Mouse (Mus musculus) MEL (cell line): ENCODE measurements around the gene Tyk2. TPM values are rescaled to one million over a fixed set of nuclear protein-coding genes. Genes with fewer than 3 reads are reported as not detected.

ENCODE experiments used
- DNase-seq: peaks from one replicate; pipeline ENCODE4 v3.0.0; 2011; ENCODE audit warnings: low read depth, low spot score
- H3K27ac ChIP-seq: 2 replicates; pipeline ENCODE4 v1.5.1; 2012; ENCODE audit warnings: low read depth, mild to moderate bottlenecking, control low read depth, low read length, moderate library complexity; ENCODE audit not compliant: control insufficient read depth
- H3K27me3 ChIP-seq, 2 experiments: fragments of 150-350 bp in 1 of 2; sonication (generic) in 1 of 2; 2 replicates each; pipeline ENCODE4 v1.6.1; 2012; ENCODE audit warnings: low read length in 2 of 2, mild to moderate bottlenecking in 2 of 2, improper control_type of control experiment in 1 of 2, moderate library complexity in 1 of 2; ENCODE audit not compliant: insufficient read depth in 2 of 2, control insufficient read depth in 1 of 2
- H3K36me3 ChIP-seq, 2 experiments: 2 replicates each; pipeline ENCODE4 v1.6.1; 2012 to 2014; ENCODE audit warnings: low read length in 2 of 2, improper control_type of control experiment in 1 of 2, inconsistent platforms in 1 of 2, mild to moderate bottlenecking in 1 of 2; ENCODE audit not compliant: insufficient read depth in 2 of 2, control insufficient read depth in 1 of 2
- H3K4me1 ChIP-seq, 2 experiments: fragments of 150-350 bp in 1 of 2; sonication (generic) in 1 of 2; 2 replicates each; pipeline ENCODE4 v1.6.1; 2012; ENCODE audit warnings: low read length in 2 of 2, improper control_type of control experiment in 1 of 2, mild to moderate bottlenecking in 1 of 2; ENCODE audit not compliant: insufficient read depth in 2 of 2, control insufficient read depth in 1 of 2
- H3K4me3 ChIP-seq, 2 experiments: fragments of 150-350 bp in 1 of 2; sonication (generic) in 1 of 2; 2 replicates each; pipeline ENCODE4 v1.5.1; 2012; ENCODE audit warnings: low read depth in 2 of 2, low read length in 2 of 2, mild to moderate bottlenecking in 2 of 2, moderate library complexity in 2 of 2, control low read depth in 1 of 2, improper control_type of control experiment in 1 of 2; ENCODE audit not compliant: control insufficient read depth in 1 of 2, insufficient read depth in 1 of 2
- H3K79me2 ChIP-seq: 2 replicates; pipeline ENCODE4 v1.6.1; 2012; ENCODE audit warnings: mild to moderate bottlenecking, low read length, moderate library complexity; ENCODE audit not compliant: control insufficient read depth, poor library complexity, insufficient read depth
- H3K9ac ChIP-seq: 2 replicates; pipeline ENCODE4 v1.6.1; 2012; ENCODE audit warnings: low read depth, mild to moderate bottlenecking, control low read depth, low read length, moderate library complexity; ENCODE audit not compliant: control insufficient read depth, poor library complexity, severe bottlenecking
- H3K9me3 ChIP-seq: fragments of 150-350 bp; sonication (generic); replicated peaks from 2 replicates; pipeline ENCODE4 v1.6.1; 2012; ENCODE audit warnings: mild to moderate bottlenecking, low read length, improper control_type of control experiment, moderate library complexity; ENCODE audit not compliant: insufficient read depth
- CHD1 ChIP-seq: IDR thresholded peaks from 2 replicates; pipeline ENCODE4 v1.6.1; 2012; ENCODE audit warnings: low read depth, mild to moderate bottlenecking, inconsistent platforms, low read length, improper control_type of control experiment
- CHD2 ChIP-seq: IDR thresholded peaks from 2 replicates; pipeline ENCODE4 v1.6.1; 2011; ENCODE audit warnings: low read length, improper control_type of control experiment
- CTCF ChIP-seq, 3 experiments: IDR thresholded peaks in 2 of 3; conservative IDR thresholded peaks in 1 of 3; 2 replicates each; pipeline ENCODE4 v1.5.1; 2011 to 2012; ENCODE audit warnings: low read length in 3 of 3, low read depth in 2 of 3, mild to moderate bottlenecking in 2 of 3, improper control_type of control experiment in 1 of 3, inconsistent platforms in 1 of 3, mixed read lengths in 1 of 3, moderate library complexity in 1 of 3; ENCODE audit not compliant: control insufficient read depth in 1 of 3, insufficient read depth in 1 of 3, poor library complexity in 1 of 3, severe bottlenecking in 1 of 3
- GATA1 ChIP-seq: IDR thresholded peaks from 2 replicates; pipeline ENCODE4 v1.6.1; 2011; ENCODE audit warnings: low read depth, low read length, improper control_type of control experiment
- POLR2A ChIP-seq, 2 experiments: IDR thresholded peaks; 2 replicates each; pipeline ENCODE4 v1.6.1; 2011 to 2012; ENCODE audit warnings: low read length in 2 of 2, mild to moderate bottlenecking in 2 of 2, control low read depth in 1 of 2, improper control_type of control experiment in 1 of 2, low read depth in 1 of 2, moderate library complexity in 1 of 2; ENCODE audit not compliant: control insufficient read depth in 1 of 2, insufficient read depth in 1 of 2, poor library complexity in 1 of 2
- POLR2AphosphoS5 ChIP-seq: IDR thresholded peaks from 2 replicates; pipeline ENCODE4 v1.6.1; 2012; ENCODE audit warnings: low read depth, borderline replicate concordance, mild to moderate bottlenecking, inconsistent platforms, low read length, moderate library complexity, mixed read lengths
- SIN3A ChIP-seq: IDR thresholded peaks from 2 replicates; pipeline ENCODE4 v1.6.1; 2012; ENCODE audit warnings: low read length, improper control_type of control experiment, inconsistent platforms
- TAL1 ChIP-seq: IDR thresholded peaks from 2 replicates; pipeline ENCODE4 v1.6.1; 2012; ENCODE audit warnings: mild to moderate bottlenecking, inconsistent platforms, low read length, moderate library complexity, mixed read lengths
- TBP ChIP-seq: IDR thresholded peaks from 2 replicates; pipeline ENCODE4 v1.8.0; 2011; ENCODE audit warnings: low read depth, low read length, improper control_type of control experiment
- TCF12 ChIP-seq: IDR thresholded peaks from 2 replicates; pipeline ENCODE4 v1.6.1; 2014; ENCODE audit warnings: low read depth, mild to moderate bottlenecking, inconsistent platforms, low read length, improper control_type of control experiment, moderate library complexity
- ZNF384 ChIP-seq: IDR thresholded peaks from 2 replicates; pipeline ENCODE4 v1.6.1; 2012; ENCODE audit warnings: low read depth, mild to moderate bottlenecking, inconsistent platforms, low read length, improper control_type of control experiment
- polyA plus RNA-seq, 2 experiments: library from polyadenylated mRNA; stranded (reverse) in 1 of 2; unstranded in 1 of 2; fragments of >175 nt in 1 of 2; fragments of >200 nt in 1 of 2; gene quantifications; 2 replicates each; pipeline versions ENCODE4 v1.2.1 to v1.2.4; 2012; ENCODE audit warnings: low replicate concordance in 2 of 2, low read depth in 1 of 2; ENCODE audit not compliant: insufficient read length in 2 of 2, insufficient read depth in 1 of 2, missing spikeins in 1 of 2
- total RNA-seq: library from RNA; depleted of rRNA; stranded (reverse); fragments of 300-350 nt; gene quantifications from 2 replicates; pipeline ENCODE4 v1.2.3, GENCODE M21; 2012

The Tyk2 gene
- total and polyA plus RNA-seq, 3 experiments: 43.8 to 63.3 TPM; not detected in 1

DNA sequence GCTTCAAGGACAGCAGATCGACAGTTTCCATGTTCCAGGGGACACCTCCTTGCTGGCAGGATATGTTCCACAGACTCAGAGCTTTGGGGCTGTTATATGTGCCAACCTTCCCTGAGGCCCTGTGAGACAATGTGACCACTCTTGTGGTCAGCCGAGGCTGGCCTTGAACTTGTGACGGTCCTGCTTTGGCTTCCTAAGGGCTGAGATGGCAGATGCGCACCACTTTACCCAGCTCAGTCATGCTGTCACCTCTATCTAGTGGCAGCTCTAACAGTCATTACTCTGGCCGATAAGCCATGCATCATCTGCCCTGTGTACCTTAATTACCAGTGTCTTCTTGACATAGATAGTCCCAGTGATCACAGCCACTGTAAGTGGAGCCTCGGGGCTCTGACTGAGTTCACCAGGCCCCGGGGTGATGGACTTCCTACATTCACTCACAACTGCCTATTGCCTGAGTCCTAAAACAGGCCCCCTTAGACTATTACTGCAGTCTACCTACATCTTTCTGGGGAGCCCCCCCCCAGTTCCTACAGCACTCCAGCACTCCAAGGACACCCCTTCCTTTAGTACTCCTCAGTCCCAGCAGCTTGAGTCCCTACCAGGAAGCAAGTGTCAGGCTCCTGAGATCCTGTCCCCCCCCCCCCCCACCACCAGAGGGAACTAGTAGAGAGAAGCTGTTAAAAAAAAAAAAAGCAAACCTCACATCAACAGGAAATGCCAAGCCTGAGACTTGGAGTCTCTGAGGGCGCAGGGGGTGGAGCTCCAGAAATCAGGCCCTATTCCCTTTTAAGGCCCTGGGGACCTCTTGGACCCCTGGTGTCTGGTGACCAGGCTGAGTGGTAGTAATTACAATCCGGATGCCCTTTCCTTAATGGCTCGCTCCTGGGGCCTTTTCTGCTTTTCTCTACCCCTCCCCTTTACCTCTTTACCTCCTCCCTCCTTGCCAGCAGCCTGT, 36.4 kb upstream of the Tyk2 start:
- Histone ChIP-seq H3K4me1 (peaks cover 22 to 37% of the 10 kb centered on the region in 2 experiments), H3K4me3 (peak overlapping the region; percentile 71 to 81), H3K36me3 (peaks cover 0 to 25% of the 10 kb centered on the region in 2 experiments; a peak in 2 of 4 replicates), H3K27ac (peak overlapping the region; percentile 79), H3K79me2 (peaks cover 37% of the 10 kb centered on the region), H3K9me3 (no peaks in the 10 kb centered on the region), H3K9ac (peak overlapping the region; percentile 82), H3K27me3 (no peaks in the 10 kb centered on the region)
- peak; percentile 95 for DNase-seq
- TF ChIP-seq TCF12 (no peak), TBP (peak; percentile 90), CHD2 (no peak), CHD1 (no peak), POLR2A (IDR thresholded peaks at IDR 0.05; ENCODE audit: control insufficient read depth in 1 of 2, insufficient read depth in 1 of 2, low read depth in 1 of 2, low read length in 2 of 2, poor library complexity in 1 of 2) (peak in 1 of 2 experiments; percentile 50; a peak in 1 of 4 replicates), SIN3A (no peak), GATA1 (peak; percentile 93), TAL1 (peak; percentile 66), CTCF (IDR thresholded peaks at IDR 0.05 in 2 of 3, conservative IDR thresholded peaks at IDR 0.05 in 1 of 3; ENCODE audit: control insufficient read depth in 1 of 3, insufficient read depth in 1 of 3, low read depth in 2 of 3, low read length in 3 of 3, poor library complexity in 1 of 3, severe bottlenecking in 1 of 3) (no peak), ZNF384 (no peak), POLR2AphosphoS5 (peak; percentile 61; the same call in 1 of the 2 replicates)

DNA sequence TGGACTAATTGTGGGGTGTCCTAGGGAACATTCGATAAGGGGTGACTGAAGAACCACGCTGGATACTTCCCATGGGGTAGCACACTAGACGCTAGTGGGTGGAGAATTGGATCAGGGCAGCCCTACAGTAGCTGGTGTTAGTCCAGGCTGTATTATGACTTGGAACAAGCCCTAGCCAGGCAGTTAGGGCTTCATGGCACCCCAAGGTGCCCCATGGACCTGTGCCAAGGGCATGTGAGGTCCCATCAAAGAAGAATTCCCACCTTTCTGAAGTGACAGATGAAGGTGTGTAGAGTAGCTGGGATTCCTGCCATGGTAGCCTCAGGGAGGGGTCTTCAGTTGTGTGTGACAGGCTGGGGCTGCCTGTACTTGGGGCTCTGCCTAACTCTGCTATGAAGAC, 35.5 kb upstream of the Tyk2 start:
- no peak for DNase-seq
- Histone ChIP-seq H3K79me2 (peaks cover 29% of the 10 kb centered on the region), H3K4me1 (peaks cover 13 to 34% of the 10 kb centered on the region in 2 experiments), H3K9ac (peak overlapping the region; percentile 82), H3K36me3 (peaks cover 0 to 21% of the 10 kb centered on the region in 2 experiments; a peak in 2 of 4 replicates), H3K4me3 (peak overlapping the region; percentile 71 to 81), H3K27me3 (no peaks in the 10 kb centered on the region), H3K9me3 (no peaks in the 10 kb centered on the region), H3K27ac (peak overlapping the region; percentile 79)
- TF ChIP-seq CHD1: no peak

DNA sequence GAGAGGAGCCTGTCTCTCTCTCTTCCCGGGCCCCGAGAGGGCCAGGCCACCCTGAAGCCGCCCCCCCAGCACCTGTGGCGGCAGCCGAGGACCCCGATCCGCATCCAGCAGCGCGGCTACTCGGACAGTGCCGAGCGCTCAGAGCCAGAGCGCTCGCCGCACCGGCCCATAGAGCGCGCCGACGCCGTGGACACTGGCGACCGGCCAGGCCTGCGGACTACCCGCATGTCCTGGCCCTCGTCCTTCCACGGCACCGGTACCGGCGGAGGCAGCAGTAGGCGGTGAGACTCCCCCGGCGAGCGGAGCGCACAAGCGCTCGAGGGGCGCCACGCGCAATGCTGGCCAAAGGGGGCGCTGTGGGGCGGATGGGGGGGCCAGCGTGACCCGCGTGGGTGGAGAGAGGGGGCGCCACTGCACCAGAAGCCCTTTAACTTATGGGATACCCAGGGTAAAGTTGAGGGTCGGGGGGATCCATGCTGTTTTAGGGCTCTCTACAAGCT, 35.0 kb upstream of the Tyk2 start:
- H3K4me1 ChIP-seq: peaks cover 13 to 34% of the 10 kb centered on the region in 2 experiments

More for the DNA sequence above, 35.0 kb upstream of the Tyk2 start:
- H3K9me3 ChIP-seq: no peaks in the 10 kb centered on the region
- DNase-seq: peak; percentile 94
- peaks cover 0 to 18% of the 10 kb centered on the region in 2 experiments; a peak in 2 of 4 replicates for H3K36me3 ChIP-seq
- H3K79me2 ChIP-seq: peaks cover 29% of the 10 kb centered on the region
- no peaks in the 10 kb centered on the region for H3K27me3 ChIP-seq
- peak overlapping the region; percentile 79 for H3K27ac ChIP-seq
- H3K9ac ChIP-seq: peak overlapping the region; percentile 82
- peak overlapping the region; percentile 71 to 81 for H3K4me3 ChIP-seq
- no peak for TF ChIP-seq TAL1
- peak in 1 of 3 experiments; percentile 86; a peak in 2 of 6 replicates for TF ChIP-seq CTCF (IDR thresholded peaks at IDR 0.05 in 2 of 3, conservative IDR thresholded peaks at IDR 0.05 in 1 of 3; ENCODE audit: control insufficient read depth in 1 of 3, insufficient read depth in 1 of 3, low read depth in 2 of 3, low read length in 3 of 3, poor library complexity in 1 of 3, severe bottlenecking in 1 of 3)
